Mouse (Mus musculus) midbrain, embryonic 13.5 days (tissue): Measurements from ENCODE around the gene Ptchd1. TPM values are rescaled to one million over a fixed set of nuclear protein-coding genes. Genes with fewer than 3 reads are reported as not detected.

Experiments used
- ATAC-seq: fragments of 200-750 bp; cut with Nextera tagmentation; 2 replicates; pipeline ENCODE4 v1.8.0; 2017; ENCODE audit warnings: mild to moderate bottlenecking, moderate TSS enrichment, moderate library complexity
- H3K27ac ChIP-seq: fragments of 300-500 bp; sonication (generic); 2 replicates; pipeline ENCODE4 v1.5.1; 2015; ENCODE audit warnings: inconsistent platforms, mild to moderate bottlenecking, moderate library complexity
- H3K27me3 ChIP-seq: fragments of 300-500 bp; sonication (generic); 2 replicates; pipeline ENCODE4 v1.6.1; 2015; ENCODE audit warnings: mild to moderate bottlenecking, inconsistent platforms
- H3K36me3 ChIP-seq: fragments of 300-500 bp; sonication (generic); 2 replicates; pipeline ENCODE4 v1.6.1; 2015; ENCODE audit warnings: mild to moderate bottlenecking, inconsistent platforms
- H3K4me1 ChIP-seq: fragments of 300-500 bp; sonication (generic); replicated peaks from 2 replicates; pipeline ENCODE4 v1.6.1; 2015; ENCODE audit warnings: inconsistent platforms
- H3K4me2 ChIP-seq: fragments of 300-500 bp; sonication (generic); replicated peaks from 2 replicates; pipeline ENCODE4 v1.6.1; 2015; ENCODE audit warnings: moderate library complexity, mild to moderate bottlenecking, inconsistent platforms
- H3K4me3 ChIP-seq: fragments of 300-500 bp; sonication (generic); replicated peaks from 2 replicates; pipeline ENCODE4 v1.5.1; 2015; ENCODE audit warnings: mild to moderate bottlenecking, inconsistent platforms
- H3K9ac ChIP-seq: fragments of 300-500 bp; sonication (generic); replicated peaks from 2 replicates; pipeline ENCODE4 v1.6.1; 2015; ENCODE audit warnings: mild to moderate bottlenecking, inconsistent platforms
- H3K9me3 ChIP-seq: fragments of 300-500 bp; sonication (generic); 2 replicates; pipeline ENCODE4 v1.6.1; 2016; ENCODE audit warnings: mild to moderate bottlenecking, inconsistent platforms
- WGBS: fragments of 180-500 bp; shearing (Covaris S2); methylation state at CpG from one replicate; pipeline ENCODE4 v1.1.7; 2015; 5-methylcytosine and 5-hydroxymethylcytosine counted together
- polyA plus RNA-seq: library from polyadenylated mRNA; unstranded; fragments of >200 nt; fragmentation: Nextera tagmentation; extraction: Ambion mirVana; gene quantifications from 2 replicates; pipeline ENCODE4 v1.2.1, GENCODE M21; 2015

The Ptchd1 gene
- polyA plus RNA-seq, 1 experiment from 2014 or later, result 6.4 TPM

DNA sequence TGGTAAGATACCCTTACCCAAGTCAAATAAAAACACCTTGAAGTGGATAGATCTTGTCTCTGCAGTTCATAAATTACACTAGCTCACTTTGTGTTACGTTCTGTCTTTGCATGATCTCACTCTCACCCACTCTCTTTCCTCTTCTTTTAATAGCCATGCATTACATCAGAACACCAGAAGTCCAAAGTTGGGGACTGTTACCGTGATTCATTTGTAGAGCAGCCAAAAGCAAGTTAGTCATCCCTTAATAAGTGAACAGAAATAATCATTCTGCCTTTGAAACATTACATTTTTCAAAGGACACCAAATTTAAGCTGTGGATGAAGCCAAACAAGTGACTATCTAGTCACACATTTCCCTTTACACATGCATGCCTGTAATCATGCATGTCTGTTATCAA is 31.1 kb downstream of the Ptchd1 start:
- Histone ChIP-seq H3K4me2 (no peak overlapping the region), H3K4me1 (no peaks in the 10 kb centered on the region), H3K9ac (no peak overlapping the region), H3K9me3 (no peaks in the 10 kb centered on the region), H3K4me3 (no peak overlapping the region), H3K36me3 (no peaks in the 10 kb centered on the region), H3K27me3 (no peaks in the 10 kb centered on the region), H3K27ac (no peak overlapping the region)
- WGBS, result 83% methylated on average over 2 of the region's 2 CpGs
- ATAC-seq, result no peak

DNA sequence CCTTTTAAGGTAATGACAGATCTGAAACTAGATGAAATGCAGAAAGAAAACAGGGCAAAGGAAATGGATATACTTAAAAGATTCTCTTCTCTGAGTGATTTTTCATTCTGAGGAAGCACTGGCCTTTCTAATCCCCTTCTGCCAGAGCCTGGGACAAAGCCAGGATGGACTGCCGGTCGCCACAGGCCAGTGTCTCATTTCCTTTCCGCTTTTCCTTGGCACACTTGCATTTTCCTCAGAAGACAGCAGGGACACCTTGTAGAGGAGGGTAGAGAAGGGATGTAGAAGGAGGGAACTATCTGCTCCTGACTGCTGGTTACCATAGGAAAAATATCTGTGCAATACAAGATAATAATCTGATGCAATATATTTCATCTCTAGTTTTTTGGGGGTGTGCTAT is 32.1 kb downstream of the Ptchd1 start:
- Histone ChIP-seq H3K27me3 (no peaks in the 10 kb centered on the region), H3K9ac (no peak overlapping the region), H3K36me3 (no peaks in the 10 kb centered on the region), H3K4me3 (no peak overlapping the region), H3K4me2 (no peak overlapping the region), H3K9me3 (no peaks in the 10 kb centered on the region), H3K27ac (no peak overlapping the region), H3K4me1 (no peaks in the 10 kb centered on the region)
- WGBS, result 87% methylated on average over 3 of the region's 3 CpGs
- ATAC-seq, result no peak

DNA sequence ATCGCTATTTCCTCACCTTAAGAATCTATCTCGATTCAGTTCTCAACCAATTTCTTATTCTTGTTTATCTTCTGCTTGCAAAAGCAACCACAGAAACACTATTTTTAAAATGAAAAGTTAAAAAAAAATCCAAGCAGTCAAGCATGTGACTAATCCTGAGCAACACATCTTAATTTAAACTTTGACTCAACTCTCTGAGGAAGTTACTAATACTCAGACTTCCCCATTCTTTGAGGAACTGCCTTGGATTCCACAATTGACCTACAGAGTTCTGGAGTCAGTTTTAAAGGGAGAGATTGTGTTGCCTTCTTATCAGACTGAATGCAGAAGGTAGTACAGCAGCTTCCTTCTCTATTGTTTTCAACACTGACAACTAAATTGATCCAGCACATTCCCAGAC is 39.0 kb downstream of the Ptchd1 start:
- H3K4me2 ChIP-seq, result no peak overlapping the region
- H3K9me3 ChIP-seq, result no peaks in the 10 kb centered on the region
- H3K4me1 ChIP-seq, result no peaks in the 10 kb centered on the region
- no peaks in the 10 kb centered on the region for H3K36me3 ChIP-seq
- H3K27me3 ChIP-seq, result no peaks in the 10 kb centered on the region
- no peak for ATAC-seq
- H3K27ac ChIP-seq, result no peak overlapping the region
- WGBS, result 84% methylated on average over 2 of the region's 2 CpGs
- H3K9ac ChIP-seq, result no peak overlapping the region
- H3K4me3 ChIP-seq, result no peak overlapping the region

DNA sequence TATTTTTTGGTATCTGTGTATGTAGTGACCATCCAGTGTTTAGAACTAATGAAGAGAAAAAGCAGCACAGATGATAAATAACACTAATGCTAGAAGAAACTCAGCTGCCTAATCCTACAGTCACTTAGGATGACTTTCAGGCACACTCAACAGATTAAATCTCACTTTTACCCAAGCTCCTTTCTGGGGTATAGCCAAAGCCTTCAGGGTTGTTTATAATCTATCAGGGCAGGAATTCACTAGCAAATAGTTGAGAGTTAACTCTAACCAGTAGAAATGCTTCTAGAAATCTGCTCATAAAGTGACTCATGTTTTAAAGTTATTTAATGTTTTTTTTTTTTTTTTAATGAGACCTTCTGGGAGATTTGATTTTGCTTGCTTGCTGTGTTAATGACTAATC is 43.8 kb downstream of the Ptchd1 start:
- Histone ChIP-seq H3K9ac (no peak overlapping the region), H3K9me3 (no peaks in the 10 kb centered on the region), H3K4me2 (no peak overlapping the region), H3K4me3 (no peak overlapping the region), H3K4me1 (no peaks in the 10 kb centered on the region), H3K27me3 (no peaks in the 10 kb centered on the region), H3K27ac (no peak overlapping the region), H3K36me3 (no peaks in the 10 kb centered on the region)
- ATAC-seq, result no peak

DNA sequence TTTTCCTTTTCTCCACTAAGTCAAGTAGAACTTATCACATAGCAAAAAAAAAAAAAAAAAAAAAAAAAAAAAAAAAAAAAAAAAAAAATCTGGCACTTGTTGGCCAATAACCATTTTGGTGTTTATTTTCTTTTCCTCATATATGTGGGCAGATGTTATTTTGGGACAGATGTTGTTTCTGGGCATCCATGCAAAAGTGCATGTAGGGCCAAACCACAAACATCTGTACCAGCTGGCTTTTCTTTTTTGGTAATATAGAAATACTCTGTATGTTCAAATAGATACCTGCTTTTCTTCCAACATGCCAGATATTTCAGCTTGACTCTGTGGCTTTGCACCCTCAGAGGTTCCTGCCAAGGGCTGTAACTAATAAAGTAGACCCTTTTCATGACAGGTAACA is 51.2 kb downstream of the Ptchd1 start:
- no peak overlapping the region for H3K9ac ChIP-seq
- H3K36me3 ChIP-seq, result no peaks in the 10 kb centered on the region
- ATAC-seq, result no peak
- no peaks in the 10 kb centered on the region for H3K4me1 ChIP-seq
- H3K4me2 ChIP-seq, result no peak overlapping the region
- no peaks in the 10 kb centered on the region for H3K27me3 ChIP-seq
- H3K4me3 ChIP-seq, result no peak overlapping the region
- H3K9me3 ChIP-seq, result no peaks in the 10 kb centered on the region
- H3K27ac ChIP-seq, result no peak overlapping the region

DNA sequence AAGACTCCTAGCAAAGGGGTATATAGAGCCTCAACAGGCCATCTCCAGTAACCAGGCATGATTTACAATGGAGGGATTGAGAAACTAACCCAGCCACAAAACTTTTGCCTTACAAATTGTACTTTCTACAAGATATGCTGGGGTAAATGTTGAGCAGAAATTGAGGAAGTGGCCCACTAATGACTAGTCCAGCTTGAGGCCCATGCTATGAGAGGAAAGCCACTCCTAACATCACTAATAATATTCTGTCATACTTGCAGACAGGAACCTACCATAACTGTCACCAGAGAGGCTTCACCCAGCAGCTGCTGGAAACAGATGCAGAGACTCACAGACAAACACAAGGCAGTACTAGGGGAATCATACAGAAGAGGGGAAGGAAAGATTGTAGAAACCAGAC is 79.8 kb downstream of the Ptchd1 start:
- H3K36me3 ChIP-seq, result no peaks in the 10 kb centered on the region
- H3K9me3 ChIP-seq, result no peaks in the 10 kb centered on the region
- no peak overlapping the region for H3K4me2 ChIP-seq
- no peaks in the 10 kb centered on the region for H3K27me3 ChIP-seq
- H3K4me3 ChIP-seq, result no peak overlapping the region
- no peak overlapping the region for H3K27ac ChIP-seq
- no peaks in the 10 kb centered on the region for H3K4me1 ChIP-seq
- no peak for ATAC-seq
- no peak overlapping the region for H3K9ac ChIP-seq

Other genes with a start within 250 kb of the Ptchd1 start
- not detected in 2 replicates for gene Gm15155, start 927 bp upstream of the Ptchd1 start, polyA plus RNA-seq